Mouse (Mus musculus) gastrocnemius, adult 2 months (tissue): ENCODE data around the gene Mt1. TPM values are rescaled to one million over a fixed set of nuclear protein-coding genes. Genes with fewer than 3 reads are reported as not detected.
"Not testable (repeated sequence)": the region's sequence is repeated elsewhere in the genome, so short reads cannot be mapped to it uniquely, and the experiment has no call there.

ENCODE experiments used
- DNase-seq: peaks from one replicate; pipeline ENCODE4 v3.0.0; 2022
- H3K27ac ChIP-seq: fragments of 200-600 bp; 2 replicates; pipeline ENCODE4 v1.8.1; 2022; ENCODE audit warnings: mild to moderate bottlenecking
- H3K4me3 ChIP-seq: fragments of 200-600 bp; 2 replicates; pipeline ENCODE4 v1.8.1; 2022; ENCODE audit warnings: mild to moderate bottlenecking, moderate library complexity
- CTCF ChIP-seq: fragments of 200-600 bp; IDR thresholded peaks from 2 replicates; pipeline ENCODE4 v1.8.1; 2022; ENCODE audit warnings: antibody characterized with exemption, mild to moderate bottlenecking, moderate library complexity
- intact Hi-C: fragments of 180-260 bp; cut with DNase I; formaldehyde crosslinking; loops from one replicate; pipeline ENCODE4 v1.15.1; 2025
- long read RNA-seq, 2 experiments: library from polyadenylated mRNA; stranded (forward); transcript quantifications; one replicate each; pipeline ENCODE4 v2.0.0; 2021
- total RNA-seq, 2 experiments: library from RNA; stranded (reverse); gene quantifications; 2 replicates each; pipeline ENCODE4 v1.2.3; 2021

Mt1 gene
- 100 to 1,000 TPM; 120 to 127 TPM for total RNA-seq
- long read RNA-seq, experiment 1, transcript Mt1-201 (3 exons, 549 nt), result major isoform, 59 of 61 reads
- long read RNA-seq, experiment 1, partial matches to known transcripts, result 0 of 61 reads
- long read RNA-seq, experiment 1, other reads (novel, unspliced or antisense), result 0 of 61 reads
- long read RNA-seq, experiment 2, transcript Mt1-201 (3 exons, 549 nt), result major isoform, 64 of 66 reads
- long read RNA-seq, experiment 2, partial matches to known transcripts, result 0 of 66 reads
- long read RNA-seq, experiment 2, other reads (novel, unspliced or antisense), result 1 of 66 reads

DNA sequence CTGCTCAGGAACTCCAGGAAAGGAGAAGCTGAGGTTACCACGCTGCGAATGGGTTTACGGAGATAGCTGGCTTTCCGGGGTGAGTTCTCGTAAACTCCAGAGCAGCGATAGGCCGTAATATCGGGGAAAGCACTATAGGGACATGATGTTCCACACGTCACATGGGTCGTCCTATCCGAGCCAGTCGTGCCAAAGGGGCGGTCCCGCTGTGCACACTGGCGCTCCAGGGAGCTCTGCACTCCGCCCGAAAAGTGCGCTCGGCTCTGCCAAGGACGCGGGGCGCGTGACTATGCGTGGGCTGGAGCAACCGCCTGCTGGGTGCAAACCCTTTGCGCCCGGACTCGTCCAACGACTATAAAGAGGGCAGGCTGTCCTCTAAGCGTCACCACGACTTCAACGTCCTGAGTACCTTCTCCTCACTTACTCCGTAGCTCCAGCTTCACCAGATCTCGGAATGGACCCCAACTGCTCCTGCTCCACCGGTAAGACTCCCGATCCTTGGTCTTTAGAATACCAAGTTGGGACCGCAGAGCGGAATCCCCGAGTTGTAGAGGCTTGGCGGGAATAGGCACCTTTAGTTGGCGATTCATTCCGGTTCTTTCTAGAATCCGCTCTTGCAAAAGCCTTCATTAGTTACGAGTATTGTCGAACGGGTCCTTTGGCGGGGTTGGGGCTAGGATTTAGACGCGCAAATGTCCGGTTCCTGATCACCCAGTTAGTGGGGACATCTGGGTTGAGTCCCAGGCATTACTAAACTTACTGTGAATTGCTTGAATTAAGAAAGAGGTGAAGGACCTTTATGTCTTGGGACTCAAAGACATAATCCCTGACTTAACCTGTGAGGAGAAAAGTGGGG is at the start of gene Mt1:
Gene Mt1, plus strand, starts transcription at position 226 of the 856 bp plus-strand sequence.
- intact Hi-C loops, result no loop called here
- no peak for TF ChIP-seq CTCF
- peak; percentile 97 for DNase-seq
- H3K27ac ChIP-seq, result peak within 1 kb of the TSS; percentile 95
- H3K4me3 ChIP-seq, result peak within 1 kb of the TSS; percentile 75

DNA sequence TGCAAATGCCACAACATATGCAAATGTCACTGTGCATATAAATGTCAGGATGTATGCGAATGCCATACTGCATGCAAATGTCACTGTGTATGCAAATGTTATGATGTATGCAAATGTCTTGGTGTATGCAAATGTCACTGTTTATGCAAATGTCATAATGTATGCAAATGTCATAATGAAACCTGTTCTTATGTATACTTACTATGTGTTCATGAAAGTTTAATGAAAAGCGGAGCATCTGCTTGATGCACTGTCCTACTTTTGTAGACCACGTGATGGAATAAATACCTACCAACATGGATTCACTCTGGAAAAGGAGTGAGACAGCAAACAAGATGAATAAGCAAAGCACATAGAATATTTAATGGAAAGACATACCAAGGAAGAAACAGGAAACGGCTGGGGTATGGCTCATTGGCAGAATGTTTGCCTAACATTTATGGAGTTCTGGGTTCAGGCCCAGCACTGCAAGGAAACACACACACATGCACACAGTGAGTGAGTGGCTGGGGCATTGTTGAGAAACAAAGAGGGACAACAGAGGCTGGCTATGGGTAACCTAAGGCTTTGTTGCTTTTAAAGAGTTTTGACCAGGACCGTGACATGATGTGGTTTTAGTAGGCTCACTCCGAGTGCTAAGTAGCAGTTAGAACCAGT is 49.6 kb upstream of the Mt1 start:
- H3K27ac ChIP-seq, result no peak overlapping the region
- intact Hi-C loops, result no loop called here
- TF ChIP-seq CTCF, result no peak
- no peak for DNase-seq
- no peak overlapping the region for H3K4me3 ChIP-seq

DNA sequence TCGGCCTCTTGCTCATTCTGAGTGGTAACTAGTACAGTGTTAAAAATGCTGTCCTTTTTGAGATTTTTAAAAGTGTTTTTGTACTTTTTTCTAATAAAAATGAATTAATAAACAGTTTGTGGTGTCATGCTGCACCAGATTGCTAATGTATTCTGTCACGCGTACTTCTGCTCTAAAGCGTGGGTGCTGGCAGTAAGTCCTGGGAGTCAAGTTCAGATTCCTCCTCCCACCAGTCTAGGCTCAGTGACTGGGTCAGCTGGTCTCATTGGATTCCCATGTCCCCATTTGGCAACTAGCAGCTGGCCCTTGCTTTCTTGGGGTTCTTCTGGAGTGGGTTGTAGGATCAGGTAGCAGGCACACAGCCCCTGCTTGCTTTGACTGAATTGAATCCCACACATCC is 48.8 kb upstream of the Mt1 start:
- intact Hi-C loops, result no loop called here
- TF ChIP-seq CTCF, result no peak
- no peak for DNase-seq
- no peak overlapping the region for H3K4me3 ChIP-seq
- no peak overlapping the region for H3K27ac ChIP-seq

DNA sequence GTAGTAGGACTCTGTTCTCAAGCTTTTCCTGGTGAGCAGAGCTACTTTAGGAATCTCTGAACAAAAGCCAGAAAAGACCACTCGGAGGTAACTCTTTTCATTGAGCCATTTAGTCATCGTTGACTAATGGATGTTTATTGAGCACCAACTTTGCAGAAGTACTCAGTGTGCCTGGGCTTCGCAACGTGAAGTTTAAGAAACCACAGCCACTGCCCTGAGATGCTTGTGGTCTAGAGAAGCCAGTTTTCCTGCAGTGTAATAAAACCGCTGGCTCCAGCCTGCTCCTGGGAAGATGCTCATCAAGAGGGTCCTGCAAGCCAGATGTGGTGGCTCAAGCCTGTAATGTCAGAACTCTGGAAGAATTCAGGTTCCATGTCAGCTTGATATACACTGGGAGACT is 46.8 kb upstream of the Mt1 start:
- Histone ChIP-seq H3K4me3 (no peak overlapping the region), H3K27ac (no peak overlapping the region)
- no peak for TF ChIP-seq CTCF
- no peak for DNase-seq
- intact Hi-C loops, result no loop called here

DNA sequence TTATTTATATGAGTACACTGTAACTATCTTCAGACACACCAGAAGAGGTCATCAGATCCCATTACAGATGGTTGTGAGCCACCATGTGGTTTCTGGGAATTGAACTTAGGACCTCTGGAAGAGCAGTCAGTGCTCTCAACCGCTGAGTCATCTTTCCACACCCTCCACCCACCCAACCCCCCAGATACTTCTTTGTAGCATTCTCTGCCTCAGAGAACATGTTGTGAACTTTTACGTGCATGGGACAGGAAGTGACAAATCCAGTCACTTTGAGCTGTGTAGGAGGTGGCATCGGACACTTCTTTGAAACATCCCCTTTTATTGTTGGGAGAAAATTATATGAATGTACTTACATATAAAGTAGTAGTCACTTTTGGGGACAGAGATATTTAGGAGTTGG is 44.3 kb upstream of the Mt1 start:
- H3K4me3 ChIP-seq, DNase-seq, intact Hi-C loops, H3K27ac ChIP-seq: not testable (repeated sequence)

DNA sequence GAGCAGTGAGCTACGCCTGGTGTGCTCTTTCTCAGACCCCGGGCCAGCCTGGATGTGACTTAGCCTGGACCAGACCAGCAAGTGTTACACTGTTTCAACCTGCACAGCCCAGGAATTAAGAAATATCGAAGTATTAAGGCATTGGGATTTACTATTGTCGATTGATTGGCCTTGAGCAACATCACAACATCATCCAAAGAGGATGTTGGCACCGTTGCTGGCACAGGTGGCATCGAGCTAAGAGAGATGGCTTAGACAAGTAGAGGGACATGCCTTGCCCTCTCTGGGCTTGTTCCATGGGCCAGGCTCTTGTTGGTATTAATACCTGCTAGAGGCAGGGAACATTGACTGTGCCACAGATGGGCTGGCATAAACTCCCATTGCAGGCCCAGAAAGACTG is 43.3 kb upstream of the Mt1 start:
- Histone ChIP-seq H3K27ac (no peak overlapping the region), H3K4me3 (no peak overlapping the region)
- DNase-seq, result no peak
- intact Hi-C loops, result no loop called here
- no peak for TF ChIP-seq CTCF

DNA sequence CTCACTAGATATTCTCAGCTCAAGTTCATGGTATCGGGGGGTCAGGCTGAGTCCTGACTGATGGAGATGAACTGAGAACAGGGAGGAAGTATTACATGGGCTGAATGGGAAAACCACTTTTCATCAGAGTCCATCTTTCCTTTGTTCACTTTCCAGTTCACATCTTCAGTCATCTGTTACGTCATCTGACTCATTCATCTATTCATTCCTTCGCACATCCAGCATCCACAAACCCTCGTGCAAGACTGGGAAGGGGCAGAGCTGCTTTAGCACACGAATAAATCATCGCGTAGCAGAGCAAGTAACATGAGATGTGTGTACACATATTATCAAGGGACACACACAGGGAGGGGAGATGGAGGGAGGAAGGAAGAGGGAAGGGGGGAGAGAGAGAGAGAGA is 42.7 kb upstream of the Mt1 start:
- no peak for DNase-seq
- H3K4me3 ChIP-seq, result no peak overlapping the region
- no peak for TF ChIP-seq CTCF
- intact Hi-C loops, result no loop called here
- H3K27ac ChIP-seq, result no peak overlapping the region

DNA sequence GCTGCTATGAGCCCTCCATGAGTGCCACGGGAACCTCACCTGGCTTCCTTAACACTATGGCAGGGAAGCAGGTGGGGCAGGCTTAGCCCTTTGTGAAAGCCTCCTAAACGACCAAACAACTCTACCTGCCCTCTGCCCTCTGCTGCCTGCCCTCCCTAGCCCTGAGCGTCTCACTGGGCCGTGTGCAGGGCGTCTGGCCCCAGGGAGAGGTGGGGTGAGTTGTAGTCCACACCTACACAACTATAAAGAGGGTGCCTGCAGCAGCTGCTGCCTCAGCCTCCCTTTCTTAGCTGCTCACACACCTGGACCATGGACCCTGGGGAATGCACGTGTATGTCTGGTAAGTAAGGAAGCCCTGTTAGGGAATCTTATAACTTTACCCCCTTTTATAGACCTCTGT is 41.9 kb upstream of the Mt1 start, which contains the start of gene Mt4:
Gene Mt4, plus strand, starts transcription at position 265 of the 400 bp plus-strand sequence.
- intact Hi-C loops, result no loop called here
- H3K4me3 ChIP-seq, result no peak within 1 kb of the TSS
- no peak for DNase-seq
- no peak for TF ChIP-seq CTCF
- H3K27ac ChIP-seq, result no peak within 1 kb of the TSS

DNA sequence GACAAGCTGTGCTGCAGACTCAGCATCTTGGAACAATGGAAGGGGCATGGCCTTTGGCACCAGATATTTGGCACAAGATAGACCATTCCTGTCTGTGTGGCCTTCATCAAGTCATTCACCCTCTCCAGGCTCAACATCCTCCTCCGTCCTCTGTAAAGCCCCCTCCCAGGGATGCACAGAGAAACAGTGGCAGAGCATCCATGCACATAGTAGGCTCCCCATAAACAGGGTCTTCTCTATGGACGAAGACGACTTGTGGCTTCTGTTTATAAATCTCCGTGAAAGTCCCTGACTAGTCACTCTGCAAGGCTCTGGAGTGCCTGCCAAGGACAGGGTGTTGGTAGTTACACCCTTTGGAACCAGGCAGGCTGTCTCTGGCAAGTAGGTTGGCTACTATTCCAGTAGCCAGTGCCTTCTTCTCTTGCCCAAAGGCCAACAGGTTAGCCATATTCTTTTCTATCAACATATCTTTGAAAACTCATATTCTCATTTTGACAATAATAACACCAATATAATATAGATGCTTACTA is 38.6 kb upstream of the Mt1 start:
- Histone ChIP-seq H3K4me3 (no peak overlapping the region), H3K27ac (peak overlapping the region; percentile 64)
- DNase-seq, result peak; percentile 71
- intact Hi-C loops, result no loop called here
- no peak for TF ChIP-seq CTCF

DNA sequence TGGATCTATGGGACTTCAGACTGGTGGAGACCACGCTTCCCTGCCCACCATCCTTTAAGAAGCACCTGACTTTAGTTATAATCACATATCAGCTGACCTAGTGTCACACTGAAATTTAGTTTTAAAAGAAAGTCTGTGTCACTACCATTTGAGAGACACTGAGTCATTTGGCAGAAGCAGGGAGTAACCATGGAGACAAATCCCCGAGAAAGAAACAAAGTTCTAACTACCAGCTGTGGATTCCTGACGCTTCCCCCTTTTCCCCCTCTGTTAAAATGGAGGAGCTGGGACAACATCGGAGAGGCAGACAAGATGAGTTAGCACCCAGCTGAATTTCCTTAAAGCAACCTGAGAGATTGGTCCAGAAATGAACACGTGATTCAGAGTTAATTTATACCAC is 30.6 kb upstream of the Mt1 start:
- H3K4me3 ChIP-seq, result no peak overlapping the region
- intact Hi-C loops, result no loop called here
- no peak for TF ChIP-seq CTCF
- no peak overlapping the region for H3K27ac ChIP-seq
- DNase-seq, result no peak

DNA sequence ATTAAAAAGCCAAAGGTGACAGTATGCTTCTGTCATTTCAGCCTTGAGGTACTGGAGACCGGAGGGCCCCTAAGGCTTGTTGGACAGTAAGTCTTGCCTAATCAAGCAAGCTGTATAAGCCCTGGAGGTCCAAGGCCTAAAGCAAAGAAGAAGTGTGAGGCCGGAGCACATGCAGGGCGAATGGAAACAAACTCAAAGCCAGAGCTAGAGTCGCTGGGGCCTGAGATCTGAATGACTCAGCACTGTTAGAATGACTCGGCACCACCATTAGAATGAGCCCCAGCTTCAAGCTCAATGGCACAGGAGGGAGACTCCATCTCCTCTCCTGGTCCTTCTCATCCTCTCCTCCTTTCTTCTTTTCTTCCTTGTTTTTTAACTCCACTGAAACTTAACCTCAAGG is 28.0 kb upstream of the Mt1 start:
- TF ChIP-seq CTCF, result no peak
- no peak overlapping the region for H3K27ac ChIP-seq
- intact Hi-C loops, result no loop called here
- DNase-seq, result no peak
- no peak overlapping the region for H3K4me3 ChIP-seq

DNA sequence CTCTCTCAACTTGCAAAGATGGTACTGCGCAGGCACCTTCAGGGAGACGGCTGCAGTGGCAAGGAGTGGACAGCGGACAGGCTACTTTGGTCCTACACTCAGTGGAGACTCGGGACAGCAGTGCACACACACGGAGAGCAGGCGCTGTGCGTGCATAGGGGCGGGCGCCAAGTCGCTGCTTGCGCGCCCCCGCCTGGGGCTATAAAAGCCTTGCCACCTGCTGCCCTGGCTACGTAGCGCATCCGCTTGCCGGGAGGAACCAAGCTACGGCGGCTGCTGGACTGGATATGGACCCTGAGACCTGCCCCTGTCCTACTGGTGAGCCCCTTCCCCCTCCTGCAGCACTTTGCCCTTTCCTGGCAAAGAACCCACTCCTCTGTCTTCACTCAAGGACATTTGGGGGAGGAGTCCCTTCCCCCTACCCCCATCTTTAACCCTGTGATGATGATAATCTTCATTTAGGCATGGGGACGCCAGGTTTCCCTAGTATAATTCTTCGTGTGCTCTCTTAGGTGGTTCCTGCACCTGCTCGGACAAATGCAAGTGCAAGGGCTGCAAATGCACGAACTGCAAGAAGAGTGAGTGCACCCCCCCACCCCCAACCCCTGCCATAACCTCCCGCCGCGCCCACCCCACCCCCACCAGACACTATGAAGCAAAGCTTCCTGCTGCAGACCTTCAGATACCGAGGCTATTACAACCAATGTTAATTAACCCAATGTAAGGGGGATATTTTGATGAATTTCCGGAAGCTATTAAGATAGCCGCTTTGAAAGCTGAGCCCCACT is 26.2 kb upstream of the Mt1 start, which contains the start of gene Mt3:
Gene Mt3, plus strand, starts transcription at position 95 of the 788 bp plus-strand sequence.
- intact Hi-C loops, result loop anchor here (2.0 kb wide), 1 partner anchor 54 kb away; the partner anchor contains the start of gene Bbs2
- peak; percentile 85 for DNase-seq
- peak within 1 kb of the TSS; percentile 63 for H3K4me3 ChIP-seq
- 0 out of 2 replicates have a peak within 1 kb of the TSS, but pooled peaks have one; percentile 35 for H3K27ac ChIP-seq
- peak; percentile 56 for TF ChIP-seq CTCF
